Mouse (Mus musculus) small intestine, adult 2 months (tissue): ENCODE measurements around the gene H3f3a. TPM values are rescaled to one million over a fixed set of nuclear protein-coding genes. Genes with fewer than 3 reads are reported as not detected.

Experiments used
- H3K27ac ChIP-seq: fragments of 200-500 bp; 2 replicates; pipeline ENCODE4 v1.5.1; 2012; ENCODE audit warnings: low read depth, low read length, control low read depth, inconsistent platforms; ENCODE audit not compliant: insufficient read depth
- H3K27me3 ChIP-seq: fragments of 200-500 bp; 2 replicates; pipeline ENCODE4 v1.6.1; 2012; ENCODE audit warnings: mild to moderate bottlenecking, moderate library complexity, low read length, inconsistent platforms; ENCODE audit not compliant: control insufficient read depth, insufficient read depth
- H3K36me3 ChIP-seq: fragments of 200-500 bp; 2 replicates; pipeline ENCODE4 v1.6.1; 2012; ENCODE audit warnings: mild to moderate bottlenecking, low read length, control low read depth, inconsistent platforms; ENCODE audit not compliant: control insufficient read depth, insufficient read depth
- H3K4me1 ChIP-seq: fragments of 200-500 bp; 2 replicates; pipeline ENCODE4 v1.6.1; 2012; ENCODE audit warnings: low read length, inconsistent platforms, mixed read lengths; ENCODE audit not compliant: control insufficient read depth, insufficient read depth, insufficient read length
- H3K4me3 ChIP-seq: fragments of 200-500 bp; 2 replicates; pipeline ENCODE4 v1.5.1; 2012; ENCODE audit warnings: low read depth, mild to moderate bottlenecking, control low read depth, inconsistent platforms, low read length, moderate library complexity
- CTCF ChIP-seq: fragments of 200-500 bp; IDR thresholded peaks from 2 replicates; pipeline ENCODE4 v1.5.1; 2012; ENCODE audit warnings: low read depth, mild to moderate bottlenecking, control low read depth, inconsistent platforms, low read length, moderate library complexity, mixed read lengths; ENCODE audit not compliant: insufficient replicate concordance, insufficient read length; ENCODE audit errors: extremely low read depth
- POLR2A ChIP-seq: fragments of 200-500 bp; IDR thresholded peaks from 2 replicates; pipeline ENCODE4 v1.6.1; 2012; ENCODE audit warnings: low read depth, mild to moderate bottlenecking, control low read depth, inconsistent platforms, low read length, moderate library complexity
- WGBS: fragments of 180-500 bp; shearing (Covaris S2); methylation state at CpG from one replicate; pipeline ENCODE4 v1.1.7; 2018; 5-methylcytosine and 5-hydroxymethylcytosine counted together
- polyA plus RNA-seq: library from polyadenylated mRNA; depleted of rRNA; stranded (reverse); fragments of >200 nt; gene quantifications from 2 replicates; pipeline ENCODE4 v1.2.3, GENCODE M21; 2012

Gene H3f3a
- polyA plus RNA-seq, 1 experiment = 262 TPM

- H3K27ac ChIP-seq = no peak overlapping the region
- TF ChIP-seq CTCF = no peak
- TF ChIP-seq POLR2A = no peak
- H3K27me3 ChIP-seq = no peaks in the 10 kb centered on the region
- no peaks in the 10 kb centered on the region for H3K36me3 ChIP-seq
- no peak overlapping the region for H3K4me3 ChIP-seq
- 16% methylated on average over 14 of the region's 14 CpGs for WGBS
- H3K4me1 ChIP-seq = peaks cover 10% of the 10 kb centered on the region
These were observed 17.0 kb upstream of the H3f3a start for GRCm38 (mm10) chr1:180830588-180831346.

GRCm38 (mm10) chr1:180830175-180830574 is 16.4 kb upstream of the H3f3a start:
- WGBS = 43% methylated on average over 11 of the region's 11 CpGs
- peak overlapping the region; percentile 16; the same call in 1 of the 2 replicates for H3K4me3 ChIP-seq
- peaks cover 10% of the 10 kb centered on the region for H3K4me1 ChIP-seq
- H3K36me3 ChIP-seq = no peaks in the 10 kb centered on the region
- no peaks in the 10 kb centered on the region for H3K27me3 ChIP-seq
- H3K27ac ChIP-seq = no peak overlapping the region
- TF ChIP-seq POLR2A = no peak
- no peak for TF ChIP-seq CTCF

GRCm38 (mm10) chr1:180829775-180830174 is 16.0 kb upstream of the H3f3a start:
- H3K27me3 ChIP-seq = no peaks in the 10 kb centered on the region
- peak overlapping the region; percentile 16; the same call in 1 of the 2 replicates for H3K4me3 ChIP-seq
- H3K27ac ChIP-seq = no peak overlapping the region
- no peaks in the 10 kb centered on the region for H3K36me3 ChIP-seq
- TF ChIP-seq CTCF (no peak), POLR2A (no peak; the same call in 1 of the 2 replicates)
- 49% methylated on average over 11 of the region's 11 CpGs for WGBS
- peaks cover 10% of the 10 kb centered on the region for H3K4me1 ChIP-seq

GRCm38 (mm10) chr1:180826634-180827033 is 12.9 kb upstream of the H3f3a start:
- no peak overlapping the region for H3K27ac ChIP-seq
- no peak overlapping the region for H3K4me3 ChIP-seq
- peaks cover 10% of the 10 kb centered on the region for H3K4me1 ChIP-seq
- H3K27me3 ChIP-seq = no peaks in the 10 kb centered on the region
- no peaks in the 10 kb centered on the region for H3K36me3 ChIP-seq
- TF ChIP-seq POLR2A (no peak), CTCF (no peak)
- WGBS = 90% methylated on average over 4 of the region's 4 CpGs

- H3K4me1 ChIP-seq = peaks cover 2% of the 10 kb centered on the region; the same call in 1 of the 2 replicates
- TF ChIP-seq CTCF (no peak), POLR2A (no peak)
- WGBS = 62% methylated on average over 3 of the region's 3 CpGs
- H3K36me3 ChIP-seq = no peaks in the 10 kb centered on the region
- H3K27me3 ChIP-seq = no peaks in the 10 kb centered on the region
- no peak overlapping the region for H3K27ac ChIP-seq
- H3K4me3 ChIP-seq = no peak overlapping the region
These were observed 11.0 kb upstream of the H3f3a start for GRCm38 (mm10) chr1:180824721-180825120.

GRCm38 (mm10) chr1:180823716-180824115 is 10.0 kb upstream of the H3f3a start:
- WGBS = 70% methylated on average over 3 of the region's 3 CpGs

GRCm38 (mm10) chr1:180822276-180822675 is 8.5 kb upstream of the H3f3a start:
- TF ChIP-seq CTCF (no peak), POLR2A (no peak)
- no peaks in the 10 kb centered on the region for H3K27me3 ChIP-seq
- no peak overlapping the region for H3K4me3 ChIP-seq
- H3K4me1 ChIP-seq = no peaks in the 10 kb centered on the region; the same call in 1 of the 2 replicates
- H3K36me3 ChIP-seq = no peaks in the 10 kb centered on the region
- H3K27ac ChIP-seq = 0 out of 2 replicates have a peak overlapping the region, but pooled peaks have one; percentile 15
- WGBS = 66% methylated on average over 5 of the region's 5 CpGs

More at GRCm38 (mm10) chr1:180823716-180824115, 10.0 kb upstream of the H3f3a start:
- no peaks in the 10 kb centered on the region for H3K27me3 ChIP-seq
- TF ChIP-seq CTCF = no peak
- no peak for TF ChIP-seq POLR2A
- H3K27ac ChIP-seq = no peak overlapping the region
- H3K4me3 ChIP-seq = no peak overlapping the region
- H3K36me3 ChIP-seq = no peaks in the 10 kb centered on the region
- H3K4me1 ChIP-seq = no peaks in the 10 kb centered on the region; the same call in 1 of the 2 replicates
